Mouse (Mus musculus) megakaryocyte, embryonic 14.5 days (primary cell): Measurements from ENCODE around the gene Crybg1.

ENCODE experiments used
- FLI1 ChIP-seq: IDR thresholded peaks from 2 replicates; pipeline ENCODE4 v1.6.1; 2012; ENCODE audit warnings: low read length, inconsistent platforms, mixed read lengths
- GATA1 ChIP-seq: IDR thresholded peaks from 3 replicates; pipeline ENCODE4 v1.6.1; 2012; ENCODE audit warnings: mixed read lengths, low read length, inconsistent platforms, borderline replicate concordance

GRCm38 (mm10) chr10:43910032-43910872, 238.4 kb downstream of the Crybg1 start:
- no peak for TF ChIP-seq GATA1
- TF ChIP-seq FLI1, result no peak
